7 mouse cellular contexts compared by ENCODE assay signal in genomic region chr19:38124401-38125218, GRCm38 (mm10). TPM values are rescaled to one million over a fixed set of nuclear protein-coding genes. Genes with fewer than 3 reads are reported as not detected.
A peak's percentile ranks its signal among the peaks of the same experiment; 100 is the strongest.
DNase-seq lines count a peak whose midpoint lies in the region; ATAC-seq and TF ChIP-seq lines count a peak whose summit lies in the region.

No protein-coding gene starts in this region.

- DNase-seq in ES-E14 (ENCODE audit: low read depth, low spot score): peak; percentile 17
- peak; percentile 21 for DNase-seq in adrenal gland, postnatal 25 days
- DNase-seq in frontal cortex, postnatal 36 days (ENCODE audit: low spot score in 2 of 2): peak; percentile 9 to 16
- DNase-seq in hindbrain, embryonic 11.5 days (ENCODE audit: low spot score): peak; percentile 58
- DNase-seq in neural tube, embryonic 11.5 days (ENCODE audit: low spot score): peak; percentile 53
- peak; percentile 21 to 37 for DNase-seq in urinary bladder, postnatal 36 days (ENCODE audit: low spot score in 2 of 2)

- ATAC-seq in hindbrain, embryonic 11.5 days (ENCODE audit: low FRiP score): peak; percentile 71
- peak; percentile 67 for ATAC-seq in liver, embryonic 12.5 days
- peak; percentile 48; the same call in 1 of the 2 replicates for ATAC-seq in neural tube, embryonic 11.5 days (ENCODE audit: insufficient read depth, low FRiP score, low TSS enrichment)

- no peak overlapping the region for H3K27ac ChIP-seq in ES-E14 (ENCODE audit: insufficient read depth, low read depth, low read length, poor library complexity, severe bottlenecking)
- no peak overlapping the region for H3K27ac ChIP-seq in hindbrain, embryonic 11.5 days (ENCODE audit: low read depth, low read length)
- peak overlapping the region; percentile 78 for H3K27ac ChIP-seq in liver, embryonic 12.5 days
- no peak overlapping the region for H3K27ac ChIP-seq in neural tube, embryonic 11.5 days (ENCODE audit: low read depth, low read length)

- 1% methylated on average over 46 of the region's 77 CpGs for WGBS in hindbrain, embryonic 11.5 days
- WGBS in liver, embryonic 12.5 days (ENCODE audit: insufficient replicate concordance): 2% methylated on average over 42 of the region's 77 CpGs
- WGBS in neural tube, embryonic 11.5 days: under 1% methylated on average over 64 of the region's 77 CpGs

- in situ Hi-C loops in ES-E14 (cut with MboI; ENCODE audit: low sequenced_read_pairs in 2 of 2, unreplicated experiment in 2 of 2): no loop called here

- H3K4me3 ChIP-seq in ES-E14 (ENCODE audit: insufficient read depth in 1 of 2, low read depth in 1 of 2, low read length in 2 of 2, poor library complexity in 1 of 2, severe bottlenecking in 1 of 2): peak overlapping the region; percentile 73 to 83
- H3K4me3 ChIP-seq in hindbrain, embryonic 11.5 days (ENCODE audit: low read depth, low read length): peak overlapping the region; percentile 62
- peak overlapping the region; percentile 52 for H3K4me3 ChIP-seq in liver, embryonic 12.5 days
- peak overlapping the region; percentile 60 for H3K4me3 ChIP-seq in neural tube, embryonic 11.5 days (ENCODE audit: low read depth, low read length)

- peaks cover 0 to 5% of the 10 kb centered on the region in 2 experiments; a peak in 1 of 4 replicates for H3K4me1 ChIP-seq in ES-E14 (ENCODE audit: control insufficient read depth in 2 of 2, insufficient read depth in 2 of 2, low read length in 2 of 2, poor library complexity in 1 of 2)
- no peaks in the 10 kb centered on the region for H3K4me1 ChIP-seq in hindbrain, embryonic 11.5 days (replicated peaks; ENCODE audit: control insufficient read depth, insufficient read depth, low read length)
- H3K4me1 ChIP-seq in liver, embryonic 12.5 days: no peaks in the 10 kb centered on the region
- no peaks in the 10 kb centered on the region for H3K4me1 ChIP-seq in neural tube, embryonic 11.5 days (ENCODE audit: control insufficient read depth, insufficient read depth, low read length)

- no peaks in the 10 kb centered on the region for H3K36me3 ChIP-seq in ES-E14 (ENCODE audit: control insufficient read depth, insufficient read depth, low read length, poor library complexity, severe bottlenecking)
- H3K36me3 ChIP-seq in hindbrain, embryonic 11.5 days (ENCODE audit: control insufficient read depth, insufficient read depth, low read length): no peaks in the 10 kb centered on the region
- H3K36me3 ChIP-seq in liver, embryonic 12.5 days: no peaks in the 10 kb centered on the region
- no peaks in the 10 kb centered on the region for H3K36me3 ChIP-seq in neural tube, embryonic 11.5 days (ENCODE audit: control insufficient read depth, insufficient read depth, low read length)

- H3K9ac ChIP-seq in ES-E14 (ENCODE audit: insufficient read depth, low read depth, low read length, poor library complexity, severe bottlenecking): peak overlapping the region; percentile 80
- peak overlapping the region; percentile 61 for H3K9ac ChIP-seq in hindbrain, embryonic 11.5 days (ENCODE audit: low read depth, low read length)
- peak overlapping the region; percentile 55 for H3K9ac ChIP-seq in liver, embryonic 12.5 days
- peak overlapping the region; percentile 49 for H3K9ac ChIP-seq in neural tube, embryonic 11.5 days (ENCODE audit: low read length)

- H3K27me3 ChIP-seq in hindbrain, embryonic 11.5 days (ENCODE audit: control insufficient read depth, insufficient read depth, low read length): peaks cover 11% of the 10 kb centered on the region
- peaks cover 50% of the 10 kb centered on the region for H3K27me3 ChIP-seq in liver, embryonic 12.5 days (replicated peaks)
- peaks cover 10% of the 10 kb centered on the region; the same call in 1 of the 2 replicates for H3K27me3 ChIP-seq in neural tube, embryonic 11.5 days (ENCODE audit: control insufficient read depth, insufficient read depth, low read length)

- H3K9me3 ChIP-seq in ES-E14 (ENCODE audit: control insufficient read depth, insufficient read depth, low read depth, low read length): no peaks in the 10 kb centered on the region
- H3K9me3 ChIP-seq in hindbrain, embryonic 11.5 days (ENCODE audit: control insufficient read depth, low read length): no peaks in the 10 kb centered on the region
- no peaks in the 10 kb centered on the region for H3K9me3 ChIP-seq in liver, embryonic 12.5 days (replicated peaks)
- no peaks in the 10 kb centered on the region for H3K9me3 ChIP-seq in neural tube, embryonic 11.5 days (ENCODE audit: control insufficient read depth, low read length)

- peak overlapping the region; percentile 97 for H3K4me2 ChIP-seq in hindbrain, embryonic 11.5 days (replicated peaks; ENCODE audit: low read depth, low read length)
- H3K4me2 ChIP-seq in liver, embryonic 12.5 days: peak overlapping the region; percentile 62
- H3K4me2 ChIP-seq in neural tube, embryonic 11.5 days (ENCODE audit: low read depth): peak overlapping the region; percentile 84

TF ChIP-seq in ES-E14, 5 proteins besides CTCF, POLR2A, EP300 and RAD21:
- TF ChIP-seq MAFK (IDR thresholded peaks at IDR 0.05; ENCODE audit: insufficient read depth, low read depth, low read length) (no peak), HCFC1 (IDR thresholded peaks at IDR 0.05; ENCODE audit: borderline replicate concordance, insufficient read depth, low read length) (no peak), ZC3H11A (IDR thresholded peaks at IDR 0.05; ENCODE audit: borderline replicate concordance, low read depth, low read length) (no peak), CHD2 (IDR thresholded peaks at IDR 0.05; ENCODE audit: low read depth, low read length) (no peak), ZNF384 (IDR thresholded peaks at IDR 0.05; ENCODE audit: low read depth, low read length) (no peak)

RNA-seq across cellular contexts. Expression of gene Rbp4, which starts 0.5 kb away (rescaled TPM):
- 2.7 and 3.4 TPM in 2 replicates for total RNA-seq in ES-E14 (2012; rRNA removed)
- 11.1 and 46.2 TPM in 2 replicates for total RNA-seq in adrenal gland, postnatal 25 days (2021)
- 1.1 and 2.0 TPM in 2 replicates for polyA plus RNA-seq in hindbrain, embryonic 11.5 days (2014; fragmentation: Nextera tagmentation; extraction: Ambion mirVana)
- polyA plus RNA-seq in liver, embryonic 12.5 days (2016; fragmentation: Nextera tagmentation; extraction: Ambion mirVana): 1,432 and 1,434 TPM in 2 replicates
- polyA plus RNA-seq in neural tube, embryonic 11.5 days (2014; fragmentation: Nextera tagmentation; extraction: Ambion mirVana): 2.1 and 3.2 TPM in 2 replicates

RNA-seq across cellular contexts. Expression of gene Pde6c, which starts 8.0 kb away (rescaled TPM):
- total RNA-seq in ES-E14 (2012; rRNA removed): not detected in 2 replicates
- not detected in 2 replicates for total RNA-seq in adrenal gland, postnatal 25 days (2021)
- 0.24 TPM in 1 of 2 replicates, not detected in the other for polyA plus RNA-seq in hindbrain, embryonic 11.5 days (2014; fragmentation: Nextera tagmentation; extraction: Ambion mirVana)
- 3.2 and 3.5 TPM in 2 replicates for polyA plus RNA-seq in liver, embryonic 12.5 days (2016; fragmentation: Nextera tagmentation; extraction: Ambion mirVana)
- polyA plus RNA-seq in neural tube, embryonic 11.5 days (2014; fragmentation: Nextera tagmentation; extraction: Ambion mirVana): not detected in 2 replicates

RNA-seq across cellular contexts. Expression of gene Ffar4, which starts 27.7 kb away (rescaled TPM):
- 0.22 and 0.90 TPM in 2 replicates for total RNA-seq in ES-E14 (2012; rRNA removed)
- 3.9 and 12.9 TPM in 2 replicates for total RNA-seq in adrenal gland, postnatal 25 days (2021)
- polyA plus RNA-seq in hindbrain, embryonic 11.5 days (2014; fragmentation: Nextera tagmentation; extraction: Ambion mirVana): not detected in 2 replicates
- polyA plus RNA-seq in liver, embryonic 12.5 days (2016; fragmentation: Nextera tagmentation; extraction: Ambion mirVana): 0.18 and 0.54 TPM in 2 replicates
- not detected in 2 replicates for polyA plus RNA-seq in neural tube, embryonic 11.5 days (2014; fragmentation: Nextera tagmentation; extraction: Ambion mirVana)

Comparison
In these comparisons a context has a peak if more than half of its experiments do, and no peak if none do; other contexts are left out.
1. RNA of gene Rbp4, which starts 0.5 kb away (polyA plus RNA-seq): 1,432 to 1,434 TPM in liver, embryonic 12.5 days; 2.1 to 3.2 TPM in neural tube, embryonic 11.5 days and 1.1 to 2.0 TPM in hindbrain, embryonic 11.5 days; every median in the first group is over 100 times any median in the second.
2. Peak in every context shown above with its lines, with median percentiles within 50 percentile points of each other: DNase-seq, H3K4me3 ChIP-seq, H3K9ac ChIP-seq, ATAC-seq and H3K4me2 ChIP-seq.